Mouse (Mus musculus): ENCODE measurements around the gene Ets2. TPM values are rescaled to one million over a fixed set of nuclear protein-coding genes. Genes with fewer than 3 reads are reported as not detected.

Ets2 gene
- total and polyA plus RNA-seq, 3 experiments = 15.9 to 23.5 TPM; not detected in 1

DNA sequence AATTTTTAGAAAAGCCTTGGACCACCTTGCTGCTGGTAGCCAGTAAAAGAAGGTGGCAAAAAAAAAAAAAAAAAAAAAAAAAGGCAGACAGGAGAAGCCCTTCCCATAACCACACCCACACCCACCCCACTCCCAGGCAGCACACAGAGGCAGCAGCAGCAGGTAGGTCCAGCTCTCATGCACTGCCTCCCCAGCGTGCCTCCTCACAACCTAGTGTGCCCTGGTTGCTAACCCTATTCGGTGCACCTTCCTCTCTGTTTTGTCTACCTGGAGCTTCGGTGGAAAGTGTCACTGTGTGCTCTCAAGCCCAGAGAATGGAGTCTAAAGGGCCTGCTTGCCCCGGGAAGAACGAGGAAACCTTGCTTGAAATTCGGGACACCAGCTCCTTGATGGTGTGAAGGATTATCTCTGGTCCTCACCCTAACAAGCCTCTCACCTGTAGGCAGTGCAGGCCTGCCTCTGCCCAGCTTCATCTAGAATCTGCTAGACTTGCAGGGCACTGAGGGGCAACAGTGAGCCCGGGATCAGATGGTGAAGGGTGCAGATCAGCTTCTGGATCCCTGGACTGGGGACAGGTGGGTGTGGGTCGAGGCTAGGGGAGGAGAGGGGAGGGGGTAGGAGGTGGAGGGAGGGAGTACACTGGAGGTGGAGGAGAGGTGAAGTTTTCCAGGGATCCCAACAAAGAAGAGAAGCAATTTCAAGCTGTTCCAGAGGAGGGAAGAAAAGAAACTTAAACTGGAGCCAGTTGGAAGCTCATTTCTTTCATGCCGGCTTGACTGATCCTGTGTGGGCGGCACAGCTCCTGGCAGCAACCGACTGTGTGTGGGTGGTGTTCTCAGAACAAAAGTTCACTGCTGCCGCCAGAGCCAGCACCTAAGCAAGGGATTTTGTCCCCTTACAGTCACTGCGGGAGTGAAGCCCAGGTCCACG lies 67.5 kb downstream of the Ets2 start (continued):
- no peak for TF ChIP-seq TAL1 (IDR thresholded peaks at IDR 0.05; ENCODE audit: low read length)
- no peak for TF ChIP-seq GATA1 (IDR thresholded peaks at IDR 0.05; ENCODE audit: low read depth, low read length)
- TF ChIP-seq MYB (IDR thresholded peaks at IDR 0.05; ENCODE audit: low read depth, low read length) = no peak
- TF ChIP-seq POLR2AphosphoS5 (IDR thresholded peaks at IDR 0.05; ENCODE audit: borderline replicate concordance, low read depth, low read length) = no peak
- TF ChIP-seq ZC3H11A (IDR thresholded peaks at IDR 0.05; ENCODE audit: low read depth, low read length) = no peak
- peak; percentile 44 for TF ChIP-seq NELFE (IDR thresholded peaks at IDR 0.05; ENCODE audit: low read depth, low read length)
- TF ChIP-seq POLR2A (IDR thresholded peaks at IDR 0.05; ENCODE audit: control insufficient read depth in 1 of 2, insufficient read depth in 1 of 2, low read depth in 1 of 2, low read length in 2 of 2, poor library complexity in 1 of 2) = peak; percentile 21 to 29; a peak in 1 of 4 replicates
- TF ChIP-seq USF1 (IDR thresholded peaks at IDR 0.05; ENCODE audit: low read depth, low read length) = no peak
- peak in 1 of 2 experiments; percentile 48; a peak in 1 of 4 replicates for TF ChIP-seq EP300 (IDR thresholded peaks at IDR 0.05; ENCODE audit: low read depth in 1 of 2, low read length in 2 of 2)
- TF ChIP-seq RAD21 (IDR thresholded peaks at IDR 0.05; ENCODE audit: low read depth, low read length) = no peak
- TF ChIP-seq JUND (IDR thresholded peaks at IDR 0.05; ENCODE audit: low read depth, low read length) = no peak
- no peak for TF ChIP-seq ZMIZ1 (IDR thresholded peaks at IDR 0.05; ENCODE audit: low read depth, low read length)
- TF ChIP-seq TBP (IDR thresholded peaks at IDR 0.05; ENCODE audit: low read depth, low read length) = 0 out of 2 replicates have a peak, but pooled peaks have one; percentile 17
- no peak for TF ChIP-seq MEF2A (IDR thresholded peaks at IDR 0.05; ENCODE audit: extremely low read depth, insufficient replicate concordance, low read depth, low read length, poor library complexity, severe bottlenecking)
- TF ChIP-seq TCF12 (IDR thresholded peaks at IDR 0.05; ENCODE audit: low read depth, low read length) = no peak
- no peak for TF ChIP-seq KAT2A (conservative IDR thresholded peaks at IDR 0.05; ENCODE audit: low read depth, low read length)
- TF ChIP-seq ETS1 (IDR thresholded peaks at IDR 0.05; ENCODE audit: low read depth, low read length) = no peak
- TF ChIP-seq ZKSCAN1 (IDR thresholded peaks at IDR 0.05; ENCODE audit: low read depth, low read length) = no peak
- TF ChIP-seq POLR2AphosphoS2 (IDR thresholded peaks at IDR 0.05; ENCODE audit: low read length) = no peak
- no peak for TF ChIP-seq MAX (IDR thresholded peaks at IDR 0.05; ENCODE audit: low read length)
- peak; percentile 49; the same call in 1 of the 2 replicates for TF ChIP-seq SIN3A (IDR thresholded peaks at IDR 0.05; ENCODE audit: low read length)
- no peak for TF ChIP-seq RCOR1 (IDR thresholded peaks at IDR 0.05; ENCODE audit: low read depth, low read length)
- TF ChIP-seq BHLHE40 (IDR thresholded peaks at IDR 0.05; ENCODE audit: borderline replicate concordance, low read depth, low read length) = no peak
- TF ChIP-seq USF2 (IDR thresholded peaks at IDR 0.05; ENCODE audit: borderline replicate concordance in 1 of 2, insufficient read depth in 1 of 2, low read depth in 1 of 2, low read length in 2 of 2) = no peak
- no peak for TF ChIP-seq E2F4 (IDR thresholded peaks at IDR 0.05; ENCODE audit: borderline replicate concordance, low read depth, low read length)

Measured in MEL (cell line).